16 mouse cellular contexts compared by ENCODE assay signal in the genomic region with DNA sequence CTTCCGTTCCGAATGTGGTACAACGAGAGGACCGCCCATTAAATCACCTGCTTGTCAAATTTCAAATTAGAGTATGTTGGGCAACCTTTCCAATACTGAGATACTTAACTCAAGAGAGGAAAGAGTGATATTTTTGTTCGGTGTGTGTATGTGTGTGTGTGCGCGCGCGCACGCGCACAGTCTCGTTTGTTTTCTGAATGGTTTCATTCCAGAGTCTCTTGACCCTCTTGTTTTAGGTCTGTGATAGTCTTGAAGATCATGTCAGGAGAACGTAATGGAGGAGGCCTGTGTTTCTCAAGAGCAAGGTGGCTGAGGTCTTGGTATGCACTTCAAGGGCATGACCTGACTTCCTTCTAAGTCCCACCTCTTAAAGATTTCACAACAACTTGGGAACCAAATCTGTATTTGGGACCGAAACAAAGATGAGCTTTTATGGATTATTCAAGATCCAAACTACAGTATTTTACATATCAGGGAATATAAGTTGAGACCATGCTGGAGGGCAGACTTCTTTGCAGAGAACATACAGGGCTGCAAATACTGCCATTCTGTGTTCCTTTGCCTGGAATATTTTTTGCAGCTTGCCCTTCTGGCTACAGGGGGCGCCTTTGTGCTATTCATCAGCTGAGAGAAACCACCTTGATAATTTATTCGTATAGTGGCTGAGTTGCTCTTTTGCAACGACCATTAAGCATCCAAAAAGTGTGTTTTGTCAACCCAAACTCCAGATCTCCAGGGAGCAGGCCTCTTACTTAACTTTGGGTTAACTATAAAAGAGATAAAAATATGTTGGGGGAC. TPM values are rescaled to one million over a fixed set of nuclear protein-coding genes. Genes with fewer than 3 reads are reported as not detected.
A peak's percentile ranks its signal among the peaks of the same experiment; 100 is the strongest.
DNase-seq lines count a peak whose midpoint lies in the region; TF ChIP-seq lines count a peak whose summit lies in the region.
"Had no signal": no experiment of that assay in that cellular context is flagged by ENCODE, and none has a peak within 500 bp of the region (broad histone marks: within the 10 kb centered on the region; RNA-seq: fewer than 3 reads in every experiment).

No protein-coding gene starts in this region.

- no peak overlapping the region for H3K27ac ChIP-seq in thymus, adult 2 months (ENCODE audit: control insufficient read depth, insufficient read depth, low read length)
- H3K27ac ChIP-seq: embryonic facial prominence, embryonic 13.5 days; forebrain, embryonic 15.5 days had no signal

- WGBS in thymus, adult 2 months = 88% methylated on average over 17 of the region's 17 CpGs
- WGBS in lung, adult 2 months = 67% methylated on average over 17 of the region's 17 CpGs

- H3K36me3 ChIP-seq in thymus, adult 2 months (ENCODE audit: control insufficient read depth, insufficient read depth, low read length) = no peaks in the 10 kb centered on the region
- H3K36me3 ChIP-seq: embryonic facial prominence, embryonic 13.5 days; forebrain, embryonic 15.5 days; G1E had no signal

- peak; percentile 29 for DNase-seq in heart, postnatal 4 days
- no peak for DNase-seq in heart, adult 8-10 months (ENCODE audit: low spot score)
- DNase-seq in thymus, adult 2 months = peak; percentile 28
- no peak for DNase-seq in thymus, postnatal 10 days (ENCODE audit: low spot score in 2 of 2)
- peak; percentile 49 for DNase-seq in lung, adult 2 months
- peak; percentile 13 to 19 for DNase-seq in thymus, postnatal 36 days
- no peak for DNase-seq in testis, postnatal 10 days (ENCODE audit: low spot score)
- DNase-seq in spleen, postnatal 36 days (ENCODE audit: low spot score in 2 of 2) = no peak
- DNase-seq: adrenal gland, adult 2 months; cerebellum, adult 8-10 months had no signal

- no peaks in the 10 kb centered on the region for H3K27me3 ChIP-seq in thymus, adult 2 months (ENCODE audit: control insufficient read depth, insufficient read depth, low read length)
- H3K27me3 ChIP-seq: embryonic facial prominence, embryonic 13.5 days; forebrain, embryonic 15.5 days had no signal

- H3K4me3 ChIP-seq in thymus, adult 2 months (ENCODE audit: control insufficient read depth, insufficient read depth, low read length) = no peak overlapping the region
- no peak overlapping the region for H3K4me3 ChIP-seq in lung, adult 2 months (replicated peaks; ENCODE audit: extremely low read depth, low read depth, low read length)
- H3K4me3 ChIP-seq: embryonic facial prominence, embryonic 13.5 days; forebrain, embryonic 15.5 days had no signal

- no peak for TF ChIP-seq CTCF in thymus, adult 2 months (IDR thresholded peaks at IDR 0.05; ENCODE audit: borderline replicate concordance, control insufficient read depth, extremely low read depth, insufficient read depth, low read length, poor library complexity)
- TF ChIP-seq CTCF in lung, adult 2 months (IDR thresholded peaks at IDR 0.05; ENCODE audit: insufficient read depth, low read length) = no peak

- H3K4me1 ChIP-seq in thymus, adult 2 months (replicated peaks; ENCODE audit: control insufficient read depth, insufficient read depth, low read length) = no peaks in the 10 kb centered on the region
- peaks cover 2% of the 10 kb centered on the region; the same call in 1 of the 2 replicates for H3K4me1 ChIP-seq in lung, adult 2 months (ENCODE audit: control insufficient read depth, insufficient read depth, low read length)

- TF ChIP-seq POLR2A in thymus, adult 2 months (IDR thresholded peaks at IDR 0.05; ENCODE audit: control insufficient read depth, extremely low read depth, insufficient read depth, low read length, poor library complexity) = no peak
- TF ChIP-seq POLR2A in lung, adult 2 months (IDR thresholded peaks at IDR 0.05; ENCODE audit: borderline replicate concordance, extremely low read depth, low read depth, low read length) = no peak

RNA-seq across cellular contexts. Expression of gene Gzmk, which starts 2.2 kb away (rescaled TPM):
- not detected for total RNA-seq in heart, postnatal 4 days (2021)
- not detected for total RNA-seq in heart, adult 8-10 months (2022)
- polyA plus RNA-seq in thymus, adult 2 months (2012; rRNA removed) = 0.20 TPM in 1 of 2 replicates, not detected in the other
- 0.11 TPM in 1 of 2 replicates, not detected in the other for polyA plus RNA-seq in lung, adult 2 months (2012; rRNA removed)
- total RNA-seq: adrenal gland, adult 2 months; G1E had no signal
- polyA plus RNA-seq: adrenal gland, adult 2 months; embryonic facial prominence, embryonic 13.5 days; G1E; gonadal fat pad, adult 2 months; hindbrain, embryonic 11.5 days; limb, embryonic 11.5 days had no signal

RNA-seq across cellular contexts. Expression of gene Esm1, which starts 18.4 kb away (rescaled TPM):
- under 1 TPM; 0.50 to 0.68 TPM for total RNA-seq in heart, postnatal 4 days (2021)
- total RNA-seq in heart, adult 8-10 months (2022) = 1 to 10 TPM in 1 of 4 experiments, under 1 TPM in 3; 0.44 to 1.3 (median 0.59) TPM
- 0.58 and 0.73 TPM in 2 replicates for polyA plus RNA-seq in thymus, adult 2 months (2012; rRNA removed)
- polyA plus RNA-seq in lung, adult 2 months (2012; rRNA removed) = 5.7 and 12.2 TPM in 2 replicates
- total RNA-seq: G1E had no signal
- polyA plus RNA-seq: G1E had no signal

Comparison
In these comparisons a context has a peak if more than half of its experiments do, and no peak if none do; other contexts are left out.
1. DNase-seq: peak in heart, postnatal 4 days (single experiment), thymus, adult 2 months (single experiment), lung, adult 2 months (single experiment) and thymus, postnatal 36 days (2 of 2); none in heart, adult 8-10 months (single experiment), thymus, postnatal 10 days (0 of 2), testis, postnatal 10 days (single experiment) and spleen, postnatal 36 days (0 of 2).